Mouse (Mus musculus): Measurements from ENCODE around the gene Gpr162.

- no peak for TF ChIP-seq CTCF (IDR thresholded peaks at IDR 0.05; ENCODE audit: borderline replicate concordance, extremely low read depth, insufficient read depth, insufficient read length)
- no peak for TF ChIP-seq POLR2A (IDR thresholded peaks at IDR 0.05; ENCODE audit: borderline replicate concordance, extremely low read depth, insufficient read depth, insufficient read length, poor library complexity, severe bottlenecking)
These were observed 46.2 kb upstream of the Gpr162 start for GRCm38 (mm10) chr6:124910032-124910431.
